Mouse (Mus musculus): Measurements from ENCODE around the gene Ostc. TPM values are rescaled to one million over a fixed set of nuclear protein-coding genes. Genes with fewer than 3 reads are reported as not detected.

The Ostc gene
- polyA plus RNA-seq, 1 experiment from 2014 or later: 244 TPM

- Histone ChIP-seq H3K4me2 (replicated peaks; ENCODE audit: low read depth, low read length) (no peak overlapping the region), H3K36me3 (ENCODE audit: insufficient read depth, low read length) (peaks cover 8% of the 10 kb centered on the region; the same call in 1 of the 2 replicates), H3K4me3 (ENCODE audit: low read depth, low read length) (no peak overlapping the region), H3K9ac (replicated peaks; ENCODE audit: low read depth) (no peak overlapping the region), H3K27me3 (replicated peaks; ENCODE audit: insufficient read depth, low read length) (no peaks in the 10 kb centered on the region), H3K27ac (ENCODE audit: low read length) (no peak overlapping the region), H3K9me3 (ENCODE audit: low read length) (no peaks in the 10 kb centered on the region), H3K4me1 (ENCODE audit: insufficient read depth, low read depth, low read length) (no peaks in the 10 kb centered on the region)
- no peak for ATAC-seq
- peak; percentile 76 for TF ChIP-seq CTCF (IDR thresholded peaks at IDR 0.05)
- TF ChIP-seq EP300 (IDR thresholded peaks at IDR 0.05): no peak
- 56% methylated on average over 9 of the region's 9 CpGs for WGBS
- DNase-seq (ENCODE audit: low spot score): peak; percentile 81
These were observed 15.1 kb downstream of the Ostc start for GRCm38 (mm10) chr3:130694041-130694593.

- Histone ChIP-seq H3K9ac (replicated peaks; ENCODE audit: low read depth) (peak overlapping the region; percentile 20), H3K36me3 (ENCODE audit: insufficient read depth, low read length) (peaks cover 7% of the 10 kb centered on the region; the same call in 1 of the 2 replicates)
- WGBS: 19% methylated on average over 12 of the region's 12 CpGs
These were observed 17.6 kb downstream of the Ostc start for GRCm38 (mm10) chr3:130691596-130692170.

DNA sequence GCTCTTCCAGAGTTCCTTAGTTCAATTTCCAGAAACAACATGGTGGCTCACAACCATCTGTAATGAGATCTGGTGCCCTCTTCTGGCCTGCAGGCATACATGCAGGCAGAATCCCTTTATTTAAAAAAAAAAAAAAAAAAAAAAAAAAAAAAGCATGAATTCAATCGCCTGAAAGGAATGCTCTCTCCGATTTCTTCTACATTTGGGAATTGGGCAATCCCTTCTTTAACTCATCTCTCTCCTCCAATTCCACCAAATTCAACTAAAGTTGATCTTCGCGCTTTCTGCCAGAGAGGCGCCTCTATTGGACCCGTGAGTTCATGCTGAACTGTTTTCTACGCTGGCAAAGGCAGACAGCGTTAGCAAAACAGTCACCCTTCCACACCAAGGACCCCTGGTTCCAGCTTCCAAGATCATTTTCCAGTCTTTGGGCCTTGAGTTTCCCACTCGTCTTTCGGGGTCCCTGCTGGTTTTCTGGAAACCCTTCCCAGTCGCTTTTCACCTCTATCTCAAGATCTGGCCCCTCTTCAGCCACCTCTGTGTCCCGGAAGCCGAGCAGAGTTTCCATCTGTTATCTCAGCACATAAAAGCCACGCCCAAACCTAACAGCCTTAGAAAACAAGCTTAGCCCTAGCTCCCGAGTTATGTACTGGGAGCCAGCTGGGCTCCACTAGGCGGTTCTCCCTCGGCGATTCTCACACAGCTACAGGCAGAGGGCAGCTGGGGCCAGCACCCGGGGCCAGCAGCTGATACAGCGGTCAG, 18.2 kb downstream of the Ostc start:
- Histone ChIP-seq H3K36me3 (ENCODE audit: insufficient read depth, low read length) (peaks cover 7% of the 10 kb centered on the region; the same call in 1 of the 2 replicates), H3K27me3 (replicated peaks; ENCODE audit: insufficient read depth, low read length) (no peaks in the 10 kb centered on the region), H3K4me3 (ENCODE audit: low read depth, low read length) (peak overlapping the region; percentile 36), H3K4me1 (ENCODE audit: insufficient read depth, low read depth, low read length) (no peaks in the 10 kb centered on the region), H3K27ac (ENCODE audit: low read length) (peak overlapping the region; percentile 82), H3K4me2 (replicated peaks; ENCODE audit: low read depth, low read length) (peak overlapping the region; percentile 54), H3K9ac (replicated peaks; ENCODE audit: low read depth) (peak overlapping the region; percentile 20), H3K9me3 (ENCODE audit: low read length) (no peaks in the 10 kb centered on the region)
- DNase-seq (ENCODE audit: low spot score) (peak; percentile 86), ATAC-seq (peak; percentile 88)
- 5% methylated on average over 20 of the region's 20 CpGs for WGBS
- TF ChIP-seq EP300 (IDR thresholded peaks at IDR 0.05) (peak; percentile 12; the same call in 1 of the 2 replicates), CTCF (IDR thresholded peaks at IDR 0.05) (peak; percentile 63)

More at GRCm38 (mm10) chr3:130691596-130692170, 17.6 kb downstream of the Ostc start:
- ATAC-seq (peak; percentile 47), DNase-seq (ENCODE audit: low spot score) (no peak)
- peak overlapping the region; percentile 36 for H3K4me3 ChIP-seq (ENCODE audit: low read depth, low read length)
- TF ChIP-seq CTCF (IDR thresholded peaks at IDR 0.05) (no peak), EP300 (IDR thresholded peaks at IDR 0.05) (no peak)
- no peaks in the 10 kb centered on the region for H3K4me1 ChIP-seq (ENCODE audit: insufficient read depth, low read depth, low read length)
- H3K4me2 ChIP-seq (replicated peaks; ENCODE audit: low read depth, low read length): peak overlapping the region; percentile 54
- peak overlapping the region; percentile 82 for H3K27ac ChIP-seq (ENCODE audit: low read length)
- no peaks in the 10 kb centered on the region for H3K9me3 ChIP-seq (ENCODE audit: low read length)
- H3K27me3 ChIP-seq (replicated peaks; ENCODE audit: insufficient read depth, low read length): no peaks in the 10 kb centered on the region

DNA sequence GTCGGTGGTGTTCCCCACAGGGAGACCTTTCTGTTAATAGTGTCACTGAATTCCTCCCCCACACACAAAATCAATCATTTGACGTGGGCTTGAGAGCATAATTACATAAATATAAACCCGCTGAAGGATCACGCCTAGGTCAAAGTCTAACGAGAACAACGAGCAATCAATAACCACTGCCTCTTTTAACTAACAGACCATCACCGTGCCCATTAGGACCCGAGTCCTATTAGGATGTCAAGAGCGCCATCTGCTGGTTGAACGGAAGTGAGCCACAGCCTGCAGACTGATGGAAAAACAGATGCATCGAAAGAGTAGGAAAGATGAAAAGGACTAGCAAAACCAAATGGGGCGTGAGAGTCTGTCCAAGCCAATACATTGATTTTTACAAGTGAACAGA, 19.6 kb downstream of the Ostc start:
- no peak overlapping the region for H3K27ac ChIP-seq (ENCODE audit: low read length)
- H3K4me1 ChIP-seq (ENCODE audit: insufficient read depth, low read depth, low read length): no peaks in the 10 kb centered on the region
- no peaks in the 10 kb centered on the region for H3K36me3 ChIP-seq (ENCODE audit: insufficient read depth, low read length)
- no peaks in the 10 kb centered on the region for H3K9me3 ChIP-seq (ENCODE audit: low read length)
- no peak overlapping the region for H3K9ac ChIP-seq (replicated peaks; ENCODE audit: low read depth)
- ATAC-seq (no peak), DNase-seq (ENCODE audit: low spot score) (peak; percentile 71)
- H3K27me3 ChIP-seq (replicated peaks; ENCODE audit: insufficient read depth, low read length): no peaks in the 10 kb centered on the region
- no peak overlapping the region for H3K4me3 ChIP-seq (ENCODE audit: low read depth, low read length)
- WGBS: 16% methylated on average over 12 of the region's 12 CpGs
- no peak overlapping the region for H3K4me2 ChIP-seq (replicated peaks; ENCODE audit: low read depth, low read length)
- peak; percentile 88 for TF ChIP-seq CTCF (IDR thresholded peaks at IDR 0.05)
- no peak for TF ChIP-seq EP300 (IDR thresholded peaks at IDR 0.05)

DNA sequence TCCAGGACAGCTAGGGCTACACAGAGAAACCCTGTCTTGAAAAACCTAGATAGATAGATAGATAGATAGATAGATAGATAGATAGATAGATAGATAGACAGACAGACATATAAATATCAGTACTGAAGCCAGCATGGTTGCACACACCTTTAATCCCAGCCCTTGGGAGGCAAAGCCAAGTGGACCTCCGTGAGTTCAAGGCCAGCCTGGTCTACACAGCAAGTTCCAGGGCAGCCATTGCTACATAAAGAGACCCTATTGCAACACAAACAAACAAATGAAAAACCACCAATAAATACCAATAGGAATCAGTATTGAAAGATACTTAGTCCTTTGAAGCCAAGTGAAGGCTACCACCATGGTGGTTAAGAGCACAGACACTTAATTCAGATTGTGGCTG, 22.2 kb downstream of the Ostc start:
- H3K4me2 ChIP-seq (replicated peaks; ENCODE audit: low read depth, low read length): no peak overlapping the region
- H3K4me1 ChIP-seq (ENCODE audit: insufficient read depth, low read depth, low read length): no peaks in the 10 kb centered on the region
- H3K4me3 ChIP-seq (ENCODE audit: low read depth, low read length): no peak overlapping the region
- no peak overlapping the region for H3K9ac ChIP-seq (replicated peaks; ENCODE audit: low read depth)
- H3K36me3 ChIP-seq (ENCODE audit: insufficient read depth, low read length): no peaks in the 10 kb centered on the region
- ATAC-seq (no peak), DNase-seq (ENCODE audit: low spot score) (no peak)
- 81% methylated on average over 1 of the region's 1 CpGs for WGBS
- no peaks in the 10 kb centered on the region for H3K27me3 ChIP-seq (replicated peaks; ENCODE audit: insufficient read depth, low read length)
- H3K9me3 ChIP-seq (ENCODE audit: low read length): no peaks in the 10 kb centered on the region
- no peak for TF ChIP-seq EP300 (IDR thresholded peaks at IDR 0.05)
- TF ChIP-seq CTCF (IDR thresholded peaks at IDR 0.05): no peak
- H3K27ac ChIP-seq (ENCODE audit: low read length): no peak overlapping the region

DNA sequence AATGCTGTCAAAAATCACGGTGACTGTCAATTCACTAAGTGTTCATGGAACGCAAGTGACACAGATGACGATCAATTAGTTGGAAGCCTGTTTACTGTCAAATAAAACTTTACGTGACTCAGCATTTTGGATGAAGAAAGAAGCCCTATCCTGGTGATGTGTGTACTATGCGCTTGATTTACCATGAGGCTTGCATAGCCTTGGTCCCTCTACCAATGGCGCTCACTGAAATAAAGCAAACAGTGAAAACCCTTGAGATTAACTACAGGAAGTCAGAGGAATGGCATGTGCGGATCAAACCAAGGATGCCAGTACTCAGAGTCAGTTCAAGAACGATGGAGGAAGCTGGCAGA, 24.3 kb downstream of the Ostc start:
- WGBS: 58% methylated on average over 8 of the region's 8 CpGs
- H3K27ac ChIP-seq (ENCODE audit: low read length): no peak overlapping the region
- no peaks in the 10 kb centered on the region for H3K36me3 ChIP-seq (ENCODE audit: insufficient read depth, low read length)
- no peaks in the 10 kb centered on the region for H3K27me3 ChIP-seq (replicated peaks; ENCODE audit: insufficient read depth, low read length)
- ATAC-seq (0 out of 2 replicates have a peak, but pooled peaks have one; percentile 14), DNase-seq (ENCODE audit: low spot score) (no peak)
- no peaks in the 10 kb centered on the region for H3K9me3 ChIP-seq (ENCODE audit: low read length)
- no peak overlapping the region for H3K4me3 ChIP-seq (ENCODE audit: low read depth, low read length)
- TF ChIP-seq CTCF (IDR thresholded peaks at IDR 0.05) (no peak), EP300 (IDR thresholded peaks at IDR 0.05) (no peak)
- no peak overlapping the region for H3K9ac ChIP-seq (replicated peaks; ENCODE audit: low read depth)
- H3K4me2 ChIP-seq (replicated peaks; ENCODE audit: low read depth, low read length): no peak overlapping the region
- no peaks in the 10 kb centered on the region for H3K4me1 ChIP-seq (ENCODE audit: insufficient read depth, low read depth, low read length)

Measured in lung, postnatal 0 days (tissue).